Mouse (Mus musculus) E14TG2a.4 (cell line): ENCODE results near the gene Actr1b.

Source experiments
- H3K27me3 ChIP-seq: 2 replicates; pipeline ENCODE4 v1.6.1; 2014; ENCODE audit warnings: low read length, control low read depth; ENCODE audit not compliant: insufficient read depth
- H3K36me3 ChIP-seq: 2 replicates; pipeline ENCODE4 v1.6.1; 2014; ENCODE audit warnings: low read length, control low read depth; ENCODE audit not compliant: insufficient read depth
- H3K4me1 ChIP-seq: replicated peaks from 2 replicates; pipeline ENCODE4 v1.6.1; 2014; ENCODE audit warnings: low read depth, low read length, control low read depth
- H3K4me3 ChIP-seq: replicated peaks from 2 replicates; pipeline ENCODE4 v1.5.1; 2014; ENCODE audit warnings: mild to moderate bottlenecking, low read length
- H3K9me3 ChIP-seq: 2 replicates; pipeline ENCODE4 v1.6.1; 2014; ENCODE audit warnings: low read length, control low read depth
- CTCF ChIP-seq: conservative IDR thresholded peaks from 2 replicates; pipeline ENCODE4 v1.5.1; 2014; ENCODE audit warnings: low read length
- NANOG ChIP-seq: IDR thresholded peaks from 2 replicates; pipeline ENCODE4 v1.6.1; 2014; ENCODE audit warnings: borderline replicate concordance, low read length, mixed read lengths
- POU5F1 ChIP-seq: IDR thresholded peaks from 2 replicates; pipeline ENCODE4 v1.6.1; 2014; ENCODE audit warnings: low read length, borderline replicate concordance

The Actr1b gene

DNA sequence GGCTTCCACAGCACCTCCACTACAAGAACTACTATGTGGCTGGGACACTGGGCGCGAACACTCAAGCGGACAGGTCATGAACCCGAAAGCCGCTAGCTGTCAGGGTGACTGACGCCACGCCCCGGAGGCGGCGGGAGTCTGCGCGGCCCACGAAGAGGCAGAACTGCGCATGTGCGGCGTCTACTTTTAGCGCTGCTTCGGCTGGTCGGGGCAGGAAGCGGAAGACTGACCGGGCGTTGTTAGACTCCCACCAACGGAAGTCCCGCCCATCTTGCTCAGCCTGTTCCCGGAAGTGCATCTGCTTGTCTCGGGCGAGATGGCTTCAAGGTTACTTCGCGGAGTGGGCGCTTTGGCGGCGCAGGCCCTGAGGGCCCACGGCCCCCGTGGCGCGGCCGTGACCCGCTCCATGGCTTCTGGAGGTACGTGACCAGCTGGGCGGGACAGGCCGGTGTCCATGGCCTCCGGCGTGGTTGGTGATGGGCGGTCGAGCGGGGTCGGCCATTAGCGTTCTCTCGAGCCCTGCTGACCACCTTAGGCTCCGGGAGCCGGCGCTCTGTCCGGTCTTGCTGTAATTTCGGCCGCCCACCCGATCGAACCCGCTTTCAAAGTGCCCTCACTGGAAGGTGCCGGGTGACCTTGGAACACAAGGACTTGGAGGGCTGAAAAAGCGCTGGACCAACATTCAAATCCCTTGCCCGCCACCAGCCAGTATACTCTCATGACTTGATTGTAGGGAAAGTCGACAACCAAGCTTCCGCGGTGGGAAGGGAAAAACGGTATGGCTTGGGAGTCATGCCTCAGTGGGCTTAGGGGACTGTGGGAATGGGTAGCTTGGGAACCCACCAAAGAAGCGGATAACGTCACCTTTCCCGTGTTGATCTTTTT is 22.7 kb downstream of the Actr1b start, which contains the start of gene Cox5b:
Gene Cox5b (plus strand): TSS at position 179 of the 885 bp plus-strand sequence.
- Histone ChIP-seq H3K9me3 (no peaks in the 10 kb centered on the region), H3K4me3 (peak within 1 kb of the TSS; percentile 93), H3K4me1 (peaks cover 34% of the 10 kb centered on the region), H3K27me3 (no peaks in the 10 kb centered on the region), H3K36me3 (peaks cover 28% of the 10 kb centered on the region)
- no peak for TF ChIP-seq POU5F1
- TF ChIP-seq NANOG: no peak
- no peak for TF ChIP-seq CTCF

DNA sequence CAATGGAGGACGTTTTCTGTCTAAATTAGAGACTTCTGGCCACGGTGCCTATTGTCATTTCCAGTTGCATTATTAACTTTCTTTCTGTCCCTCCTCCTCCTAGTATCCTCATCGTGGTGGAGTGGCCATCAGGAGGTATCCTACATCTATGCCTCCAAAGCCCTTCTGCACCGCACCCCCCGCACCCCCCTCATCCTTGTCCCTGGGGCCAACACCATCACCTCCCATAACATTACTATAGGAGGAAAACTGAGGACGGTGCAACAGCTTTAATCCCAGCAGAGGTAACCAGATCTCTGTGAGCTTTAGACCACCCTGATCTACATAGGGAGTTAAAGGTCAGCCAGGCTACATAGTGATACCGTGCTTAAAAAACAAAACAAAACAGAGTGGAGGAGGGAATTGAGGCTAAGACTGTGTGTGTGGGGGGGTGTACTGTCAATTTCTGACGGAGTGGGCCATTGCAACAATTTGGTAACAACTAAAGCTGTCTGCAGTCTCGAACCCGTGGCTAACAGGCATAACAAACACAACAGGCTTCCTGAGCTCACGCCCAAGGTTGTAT is 23.5 kb downstream of the Actr1b start:
- H3K4me1 ChIP-seq: peaks cover 34% of the 10 kb centered on the region
- H3K36me3 ChIP-seq: peaks cover 28% of the 10 kb centered on the region
- no peaks in the 10 kb centered on the region for H3K9me3 ChIP-seq
- TF ChIP-seq CTCF: no peak
- no peak for TF ChIP-seq POU5F1
- no peak for TF ChIP-seq NANOG
- no peaks in the 10 kb centered on the region for H3K27me3 ChIP-seq
- peak overlapping the region; percentile 93 for H3K4me3 ChIP-seq

DNA sequence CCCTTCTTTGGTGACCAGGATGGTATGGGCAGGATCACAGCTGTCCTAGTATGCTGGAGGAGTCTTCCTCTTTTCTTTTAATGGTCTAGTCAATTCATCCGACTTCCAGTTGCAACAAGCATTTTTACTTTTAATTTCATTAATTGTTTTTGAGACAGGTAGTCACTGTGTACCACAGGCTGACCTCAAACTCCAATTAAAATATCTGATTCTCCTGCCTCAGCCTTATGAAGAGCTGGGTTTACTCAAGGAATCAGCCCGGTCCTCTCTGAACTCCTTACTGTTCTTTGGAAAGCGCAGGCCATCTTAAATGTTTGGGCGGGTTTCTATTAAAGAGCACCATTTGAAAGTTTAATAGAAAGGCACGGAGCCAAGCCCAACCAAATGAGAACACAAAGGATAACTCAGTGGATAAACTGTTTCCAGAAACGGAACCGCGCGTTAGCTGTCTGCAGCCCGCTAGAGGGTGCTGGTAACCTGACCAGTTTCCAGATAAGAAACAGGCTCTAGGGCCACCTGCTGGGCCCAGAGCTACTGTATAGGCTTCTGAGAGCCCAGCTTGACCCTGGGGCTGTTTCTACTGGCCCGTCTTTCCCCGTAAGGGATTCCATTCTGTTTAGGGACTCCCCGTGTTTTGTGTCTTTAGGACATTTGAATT is 30.3 kb downstream of the Actr1b start:
- peak overlapping the region; percentile 26; the same call in 1 of the 2 replicates for H3K4me3 ChIP-seq
- TF ChIP-seq NANOG (no peak), POU5F1 (no peak), CTCF (peak; percentile 56)
- peaks cover 6% of the 10 kb centered on the region for H3K27me3 ChIP-seq
- H3K4me1 ChIP-seq: peaks cover 53% of the 10 kb centered on the region
- peaks cover 11% of the 10 kb centered on the region for H3K36me3 ChIP-seq
- no peaks in the 10 kb centered on the region for H3K9me3 ChIP-seq

DNA sequence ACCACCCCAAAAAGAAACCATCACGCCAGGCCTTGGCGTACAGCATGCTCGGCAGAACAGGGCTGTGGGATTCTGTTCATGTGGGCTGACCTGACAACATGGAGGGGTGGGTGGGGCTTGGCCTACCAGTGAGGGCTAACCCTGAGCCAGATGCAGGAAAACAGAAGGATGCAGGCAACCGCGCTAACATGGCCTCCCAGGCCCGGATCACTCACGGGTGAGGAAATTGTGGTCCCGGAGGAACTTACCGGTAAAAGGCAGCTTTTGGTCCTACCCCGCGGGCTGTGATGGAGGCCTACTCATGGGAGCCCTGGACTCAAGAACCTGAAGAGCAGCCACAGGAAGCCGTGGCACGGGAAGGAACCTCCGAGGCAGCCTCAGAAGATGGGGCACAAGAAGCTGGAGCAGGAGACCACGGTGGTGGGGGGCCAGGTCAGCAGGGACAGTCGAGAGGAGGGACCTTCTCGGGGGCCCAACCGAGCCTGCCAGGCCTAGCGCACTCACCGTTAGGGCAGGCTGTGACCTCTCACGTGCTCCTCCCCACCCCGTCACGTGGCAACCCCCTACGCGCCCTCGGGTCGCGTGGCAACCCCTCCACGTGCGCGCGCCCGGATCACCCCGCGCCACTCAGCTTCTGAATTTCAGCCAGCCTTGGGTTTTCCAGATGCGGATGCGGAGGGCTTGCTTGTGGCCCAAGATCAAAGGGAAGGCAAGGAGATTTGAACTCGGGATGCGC is 31.4 kb downstream of the Actr1b start, which contains the start of gene Fam178b:
Gene Fam178b (minus strand): TSS at position 564 of the 736 bp plus-strand sequence.
- Histone ChIP-seq H3K4me3 (peak within 1 kb of the TSS; percentile 78), H3K27me3 (peaks cover 6% of the 10 kb centered on the region), H3K4me1 (peaks cover 53% of the 10 kb centered on the region), H3K9me3 (no peaks in the 10 kb centered on the region), H3K36me3 (peaks cover 11% of the 10 kb centered on the region)
- TF ChIP-seq POU5F1: no peak
- TF ChIP-seq CTCF: no peak
- TF ChIP-seq NANOG: no peak

DNA sequence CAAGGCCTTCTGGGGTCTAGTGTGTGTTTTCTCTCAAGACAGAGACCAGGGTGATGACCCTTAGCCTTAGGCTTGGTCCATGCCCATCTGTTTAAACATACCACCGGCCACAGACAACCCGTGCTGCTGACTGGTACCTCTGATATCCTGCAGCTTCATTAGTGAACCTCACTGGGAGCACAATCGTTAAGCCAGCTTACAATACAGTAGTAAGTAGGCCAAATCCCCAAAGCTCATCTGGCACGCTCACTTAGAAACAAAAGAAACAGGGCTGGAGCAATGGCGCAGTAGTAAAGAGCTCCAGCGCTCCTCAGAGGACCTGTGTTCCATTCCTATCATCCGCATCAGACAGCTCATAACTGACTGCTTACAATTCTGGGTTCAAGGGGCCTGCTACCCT is 33.3 kb downstream of the Actr1b start:
- Histone ChIP-seq H3K27me3 (peaks cover 6% of the 10 kb centered on the region), H3K9me3 (no peaks in the 10 kb centered on the region), H3K4me3 (no peak overlapping the region), H3K4me1 (peaks cover 53% of the 10 kb centered on the region), H3K36me3 (peaks cover 23% of the 10 kb centered on the region)
- no peak for TF ChIP-seq CTCF
- TF ChIP-seq POU5F1: no peak
- no peak for TF ChIP-seq NANOG

DNA sequence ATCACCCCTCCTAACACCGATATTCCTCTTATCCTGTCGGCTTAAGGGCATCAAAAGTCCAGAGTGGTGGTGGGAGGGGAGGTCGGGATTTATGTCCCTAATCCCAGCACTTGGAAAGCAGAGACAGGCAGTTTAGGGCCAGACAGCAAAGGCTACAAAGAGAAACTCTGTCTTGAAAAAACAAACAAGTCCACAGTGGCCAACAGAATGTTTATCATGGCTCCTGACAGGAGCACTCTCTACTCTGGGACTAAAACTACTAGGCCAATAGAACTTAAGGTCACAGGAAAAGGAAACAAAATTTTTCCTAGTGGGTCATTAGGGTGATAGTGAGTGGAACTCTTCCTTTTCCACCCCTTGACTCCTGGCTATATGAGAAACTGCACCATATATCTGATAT is 39.3 kb downstream of the Actr1b start:
- TF ChIP-seq CTCF: no peak
- TF ChIP-seq POU5F1: no peak
- TF ChIP-seq NANOG: no peak
- H3K27me3 ChIP-seq: no peaks in the 10 kb centered on the region
- H3K4me3 ChIP-seq: no peak overlapping the region
- H3K36me3 ChIP-seq: peaks cover 20% of the 10 kb centered on the region
- H3K9me3 ChIP-seq: no peaks in the 10 kb centered on the region
- peaks cover 12% of the 10 kb centered on the region for H3K4me1 ChIP-seq

DNA sequence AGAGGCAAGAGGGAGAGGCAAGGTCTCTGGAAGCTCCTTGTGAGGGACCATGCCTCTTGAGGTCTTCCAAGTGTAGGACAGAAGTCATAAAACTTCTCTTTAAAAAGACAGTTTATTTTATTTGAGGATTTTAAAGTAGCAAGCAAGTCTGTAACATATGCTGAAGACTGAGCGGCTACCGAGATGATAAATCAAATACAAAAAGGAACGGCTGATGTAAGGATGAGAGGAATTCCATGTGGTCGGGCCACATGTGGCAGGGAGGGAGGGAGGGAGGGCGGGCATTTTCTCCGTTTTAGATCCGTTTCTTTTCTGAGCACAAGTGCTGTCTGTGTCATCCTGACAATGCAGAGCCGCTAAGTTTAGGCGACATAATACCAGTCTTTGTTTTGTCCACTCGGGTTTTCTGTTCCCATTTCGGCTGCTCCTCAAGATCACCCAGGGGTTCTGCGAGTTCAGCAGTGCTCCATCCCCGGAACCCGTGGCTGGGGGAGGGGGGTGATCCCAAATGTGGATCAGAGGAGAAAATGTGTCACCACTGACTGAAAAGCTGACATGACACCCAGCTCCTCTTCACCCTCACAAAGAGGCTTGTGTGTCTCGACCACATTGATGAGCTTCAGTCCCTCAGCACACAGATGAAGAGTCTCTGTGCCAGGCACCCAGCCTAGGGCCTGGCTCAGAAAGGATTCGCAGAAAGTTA is 41.4 kb downstream of the Actr1b start:
- Histone ChIP-seq H3K27me3 (no peaks in the 10 kb centered on the region), H3K9me3 (no peaks in the 10 kb centered on the region), H3K36me3 (peaks cover 19% of the 10 kb centered on the region), H3K4me1 (peaks cover 5% of the 10 kb centered on the region), H3K4me3 (peak overlapping the region; percentile 39; the same call in 1 of the 2 replicates)
- no peak for TF ChIP-seq POU5F1
